Mouse (Mus musculus) left cerebral cortex, adult 2 months (tissue): Measurements from ENCODE around the gene Ptprr. TPM values are rescaled to one million over a fixed set of nuclear protein-coding genes. Genes with fewer than 3 reads are reported as not detected.

Experiments used
- DNase-seq, 2 experiments: peaks; one replicate each; pipeline ENCODE4 v3.0.0; 2021 to 2022; ENCODE audit warnings: low spot score in 2 of 2, mixed read lengths in 1 of 2; ENCODE audit errors: extremely low spot score in 1 of 2
- H3K27ac ChIP-seq: fragments of 200-600 bp; 2 replicates; pipeline ENCODE4 v1.8.1; 2022
- H3K4me3 ChIP-seq: fragments of 200-600 bp; 2 replicates; pipeline ENCODE4 v1.8.1; 2022
- CTCF ChIP-seq: fragments of 200-600 bp; IDR thresholded peaks from 2 replicates; pipeline ENCODE4 v1.8.1; 2022; ENCODE audit warnings: antibody characterized with exemption, mild to moderate bottlenecking, moderate library complexity
- intact Hi-C: fragments of 180-260 bp; cut with DNase I; formaldehyde crosslinking; loops from one replicate; pipeline ENCODE4 v1.15.1; 2025
- total RNA-seq, 2 experiments: library from RNA; stranded (reverse); gene quantifications; 2 replicates each; pipeline ENCODE4 v1.2.3; 2021

The Ptprr gene
- total RNA-seq, 2 experiments from 2014 or later = 17.0 to 17.3 TPM

DNA sequence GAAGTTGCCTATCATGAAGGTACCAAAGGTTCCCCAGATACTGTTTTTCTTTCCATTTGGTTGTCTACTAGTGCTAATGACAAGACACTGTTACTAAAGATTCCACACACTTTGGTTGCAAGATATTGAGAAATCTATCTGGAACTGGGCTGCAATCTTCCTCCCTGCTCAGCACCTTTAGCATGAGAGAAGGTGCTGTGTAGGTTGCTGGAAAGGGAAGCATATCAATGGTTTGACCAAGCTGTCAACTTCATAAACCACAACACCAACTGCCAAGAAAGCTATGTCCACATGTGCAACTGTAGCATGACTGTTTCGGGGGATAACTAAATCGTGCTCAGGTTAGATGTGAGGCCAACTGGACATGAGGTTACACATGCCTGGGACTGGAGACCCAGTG, 103.5 kb downstream of the Ptprr start:
- TF ChIP-seq CTCF = no peak
- intact Hi-C loops = no loop called here
- no peak for DNase-seq
- H3K4me3 ChIP-seq = no peak overlapping the region
- H3K27ac ChIP-seq = no peak overlapping the region

DNA sequence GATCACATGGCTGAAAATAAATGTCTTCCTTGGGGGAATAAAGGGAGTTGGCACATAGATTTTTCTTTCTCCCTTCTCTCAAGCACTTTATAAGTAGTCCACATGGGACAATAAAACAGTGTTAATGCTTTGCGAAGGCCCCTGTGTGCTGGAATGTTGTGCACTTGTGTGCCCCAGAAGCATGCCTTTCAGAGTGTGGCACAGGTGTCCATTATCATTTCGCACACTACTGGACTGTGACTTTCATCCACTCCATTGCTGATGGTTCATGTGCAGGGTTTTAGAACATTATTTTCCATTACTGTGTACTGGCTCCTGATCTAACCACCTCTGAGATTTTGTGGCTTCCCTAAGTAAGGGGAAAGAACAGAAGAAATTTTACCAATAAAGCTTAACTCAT, 105.8 kb downstream of the Ptprr start:
- no peak for DNase-seq
- intact Hi-C loops = no loop called here
- H3K4me3 ChIP-seq = no peak overlapping the region
- no peak overlapping the region for H3K27ac ChIP-seq
- no peak for TF ChIP-seq CTCF

- no peak overlapping the region for H3K27ac ChIP-seq
- no peak for DNase-seq
- H3K4me3 ChIP-seq = no peak overlapping the region
- intact Hi-C loops = no loop called here
- no peak for TF ChIP-seq CTCF
Observed at GRCm38 (mm10) chr10:116125364-116125763, 107.4 kb downstream of the Ptprr start.

- Histone ChIP-seq H3K4me3 (no peak overlapping the region), H3K27ac (no peak overlapping the region)
- TF ChIP-seq CTCF = no peak
- intact Hi-C loops = no loop called here
- DNase-seq = no peak
Observed at GRCm38 (mm10) chr10:116130401-116130800, 112.4 kb downstream of the Ptprr start.

- no peak for TF ChIP-seq CTCF
- Histone ChIP-seq H3K27ac (no peak overlapping the region), H3K4me3 (no peak overlapping the region)
- no peak for DNase-seq
- intact Hi-C loops = no loop called here
Observed at GRCm38 (mm10) chr10:116131223-116131622, 113.2 kb downstream of the Ptprr start.

GRCm38 (mm10) chr10:116132233-116132632, 114.2 kb downstream of the Ptprr start:
- TF ChIP-seq CTCF = no peak
- H3K27ac ChIP-seq = no peak overlapping the region
- no peak overlapping the region for H3K4me3 ChIP-seq
- intact Hi-C loops = no loop called here
- DNase-seq = peak in 1 of 2 experiments; percentile 17

GRCm38 (mm10) chr10:116135187-116135586, 117.2 kb downstream of the Ptprr start:
- intact Hi-C loops = no loop called here
- DNase-seq = no peak
- no peak for TF ChIP-seq CTCF
- H3K27ac ChIP-seq = no peak overlapping the region
- H3K4me3 ChIP-seq = no peak overlapping the region

GRCm38 (mm10) chr10:116140226-116140625, 122.2 kb downstream of the Ptprr start:
- intact Hi-C loops = no loop called here

GRCm38 (mm10) chr10:116143684-116144083, 125.7 kb downstream of the Ptprr start:
- Histone ChIP-seq H3K4me3 (no peak overlapping the region), H3K27ac (no peak overlapping the region)
- no peak for DNase-seq
- intact Hi-C loops = no loop called here
- TF ChIP-seq CTCF = no peak

More at GRCm38 (mm10) chr10:116140226-116140625, 122.2 kb downstream of the Ptprr start:
- no peak for DNase-seq
- Histone ChIP-seq H3K27ac (no peak overlapping the region), H3K4me3 (no peak overlapping the region)
- TF ChIP-seq CTCF = no peak

DNA sequence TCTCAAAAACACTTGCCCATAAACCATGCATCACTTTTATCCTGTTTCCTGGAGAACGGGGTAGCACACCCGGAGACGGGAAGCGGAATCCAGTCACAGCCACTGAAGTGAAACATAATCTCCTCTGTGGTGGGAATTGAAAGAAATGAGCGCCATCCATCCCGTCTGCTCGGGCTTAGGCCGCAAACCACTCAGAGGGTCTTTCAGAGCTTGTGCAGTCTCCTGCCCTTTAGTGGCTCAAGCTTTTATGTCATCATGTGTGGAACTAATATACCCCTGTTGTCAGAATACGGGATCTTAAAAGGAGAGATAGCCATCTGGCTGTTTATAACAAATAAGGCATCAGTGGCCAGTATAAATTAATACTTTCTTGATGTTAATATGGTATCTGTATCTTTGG, 128.1 kb downstream of the Ptprr start:
- no peak overlapping the region for H3K27ac ChIP-seq
- intact Hi-C loops = no loop called here

DNA sequence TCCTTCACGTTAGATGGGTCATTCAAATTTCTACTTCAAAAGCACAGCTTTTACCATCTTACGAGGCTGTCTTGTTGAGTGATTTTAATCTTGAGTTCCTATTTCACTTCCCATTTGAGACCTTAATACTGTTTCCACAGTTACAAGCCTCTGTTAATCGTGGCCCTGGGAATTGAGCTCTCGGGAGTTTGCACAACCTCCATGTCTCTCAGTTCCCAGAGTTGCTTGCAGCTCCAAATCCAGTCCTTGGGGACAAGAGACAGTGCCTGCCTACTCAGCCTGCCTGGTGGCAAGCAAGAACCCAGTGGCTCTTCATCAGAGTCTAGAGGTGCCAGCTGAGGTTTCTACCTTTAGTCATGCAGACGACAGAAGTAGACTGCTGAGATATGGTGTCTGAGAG, 136.7 kb downstream of the Ptprr start:
- TF ChIP-seq CTCF = no peak
- DNase-seq = no peak
- Histone ChIP-seq H3K4me3 (no peak overlapping the region), H3K27ac (no peak overlapping the region)
- intact Hi-C loops = no loop called here

More for the DNA sequence above, 128.1 kb downstream of the Ptprr start:
- no peak for DNase-seq
- no peak for TF ChIP-seq CTCF
- no peak overlapping the region for H3K4me3 ChIP-seq

DNA sequence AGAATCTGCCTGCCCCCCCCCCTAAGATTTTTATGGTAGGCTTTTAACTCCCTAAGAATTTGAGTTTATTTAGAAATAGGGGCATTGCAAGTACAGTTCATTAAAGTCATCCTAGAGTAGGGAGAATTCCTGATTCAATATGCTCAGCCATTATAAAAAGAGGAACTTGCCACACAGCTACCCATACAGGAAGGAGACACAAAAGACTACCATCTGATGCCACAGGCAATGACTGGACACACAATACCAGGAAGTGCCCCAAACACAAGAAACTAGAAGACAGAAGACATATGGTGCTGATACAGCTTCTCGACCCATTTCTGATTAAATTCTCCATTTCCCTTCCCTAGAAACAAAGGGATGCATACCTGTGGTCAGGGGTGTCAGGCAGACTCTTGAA, 138.7 kb downstream of the Ptprr start:
- no peak for DNase-seq
- H3K27ac ChIP-seq = no peak overlapping the region
- no peak overlapping the region for H3K4me3 ChIP-seq
- TF ChIP-seq CTCF = no peak
- intact Hi-C loops = no loop called here

GRCm38 (mm10) chr10:116162338-116162737, 144.3 kb downstream of the Ptprr start:
- intact Hi-C loops = no loop called here
- Histone ChIP-seq H3K27ac (no peak overlapping the region), H3K4me3 (no peak overlapping the region)
- DNase-seq = no peak
- no peak for TF ChIP-seq CTCF
